Mouse (Mus musculus) kidney, adult 2 months (tissue): ENCODE data around the gene Myo9b.

Experiments
- CTCF ChIP-seq: fragments of 200-500 bp; conservative IDR thresholded peaks from 2 replicates; pipeline ENCODE4 v1.5.1; 2011; ENCODE audit warnings: low read depth, mild to moderate bottlenecking, control low read depth, low read length, moderate library complexity, mixed read lengths; ENCODE audit not compliant: insufficient read depth, insufficient read length
- POLR2A ChIP-seq: fragments of 200-500 bp; IDR thresholded peaks from one replicate; pipeline ENCODE4 v1.6.1; 2011; ENCODE audit warnings: low read depth, low read length, control low read depth

DNA sequence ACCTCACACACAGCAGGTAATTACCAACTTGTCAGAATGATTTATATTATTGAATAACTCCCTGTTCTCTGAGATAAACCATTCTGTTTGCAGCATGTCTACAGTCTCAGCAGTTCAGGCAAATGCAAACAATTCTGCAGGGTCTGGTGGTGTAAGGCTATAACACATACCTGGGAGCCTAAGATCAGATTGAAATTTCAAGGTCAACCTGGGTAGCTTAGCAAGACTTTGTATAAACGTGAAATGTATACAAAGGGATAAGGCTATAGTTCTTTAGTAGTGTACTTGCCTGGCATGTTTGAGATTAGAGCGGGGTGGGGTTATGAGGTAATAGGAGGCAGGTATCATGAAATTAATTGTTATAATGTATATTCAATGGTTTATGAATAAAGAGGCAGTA lies 29.8 kb upstream of the Myo9b start:
- TF ChIP-seq CTCF, result no peak
- TF ChIP-seq POLR2A, result no peak
